Mouse (Mus musculus) lung, embryonic 16.5 days (tissue): ENCODE measurements around the gene Cers3. TPM values are rescaled to one million over a fixed set of nuclear protein-coding genes. Genes with fewer than 3 reads are reported as not detected.
A peak's percentile ranks its signal among the peaks of the same experiment; 100 is the strongest.

Experiments
- ATAC-seq: fragments of 200-750 bp; cut with Nextera tagmentation; 2 replicates; pipeline ENCODE4 v1.8.0; 2017; ENCODE audit warnings: low read depth, mild to moderate bottlenecking, moderate library complexity
- H3K27ac ChIP-seq: fragments of 300-500 bp; sonication (generic); 2 replicates; pipeline ENCODE4 v1.5.1; 2014; ENCODE audit warnings: mild to moderate bottlenecking, control low read depth, low read length
- H3K27me3 ChIP-seq: fragments of 300-500 bp; sonication (generic); 2 replicates; pipeline ENCODE4 v1.6.1; 2014; ENCODE audit warnings: low read depth, low read length, mixed read lengths; ENCODE audit not compliant: control insufficient read depth, insufficient read depth
- H3K36me3 ChIP-seq: fragments of 300-500 bp; sonication (generic); 2 replicates; pipeline ENCODE4 v1.6.1; 2014; ENCODE audit warnings: low read length; ENCODE audit not compliant: control insufficient read depth, insufficient read depth
- H3K4me1 ChIP-seq: fragments of 300-500 bp; sonication (generic); replicated peaks from 2 replicates; pipeline ENCODE4 v1.6.1; 2014; ENCODE audit warnings: low read length, mixed read lengths; ENCODE audit not compliant: control insufficient read depth, insufficient read depth
- H3K4me2 ChIP-seq: fragments of 300-500 bp; sonication (generic); 2 replicates; pipeline ENCODE4 v1.6.1; 2014; ENCODE audit warnings: low read depth, low read length, control low read depth
- H3K4me3 ChIP-seq: fragments of 300-500 bp; sonication (generic); 2 replicates; pipeline ENCODE4 v1.5.1; 2014; ENCODE audit warnings: mild to moderate bottlenecking, low read length, control low read depth
- H3K9ac ChIP-seq: fragments of 300-500 bp; sonication (generic); 2 replicates; pipeline ENCODE4 v1.6.1; 2014; ENCODE audit warnings: low read length, control low read depth
- H3K9me3 ChIP-seq: fragments of 300-500 bp; sonication (generic); 2 replicates; pipeline ENCODE4 v1.6.1; 2016; ENCODE audit warnings: low read length; ENCODE audit not compliant: control insufficient read depth
- WGBS: fragments of 180-500 bp; shearing (Covaris S2); extraction: QIAGEN DNeasy Blood & Tissue Kit; methylation state at CpG from one replicate; pipeline ENCODE4 v1.1.7; 2014; 5-methylcytosine and 5-hydroxymethylcytosine counted together
- polyA plus RNA-seq: library from polyadenylated mRNA; unstranded; fragments of >200 nt; fragmentation: Nextera tagmentation; extraction: Ambion mirVana; gene quantifications from 2 replicates; pipeline ENCODE4 v1.2.1, GENCODE M21; 2015

Cers3 gene
- 5.4 and 6.0 TPM in 2 replicates for polyA plus RNA-seq

- Histone ChIP-seq H3K9me3 (no peaks in the 10 kb centered on the region), H3K4me3 (peak within 1 kb of the TSS; percentile 3), H3K27ac (peak within 1 kb of the TSS; percentile 4; the same call in 1 of the 2 replicates), H3K36me3 (no peaks in the 10 kb centered on the region), H3K4me2 (peak within 1 kb of the TSS; percentile 47), H3K27me3 (no peaks in the 10 kb centered on the region), H3K4me1 (peaks cover 2% of the 10 kb centered on the region), H3K9ac (0 out of 2 replicates have a peak within 1 kb of the TSS, but pooled peaks have one; percentile 10)
- WGBS, result 47% methylated on average over 9 of the region's 9 CpGs
- peak; percentile 82 for ATAC-seq
Measured at GRCm38 (mm10) chr7:66743377-66743781, at the start of gene Cers3. Gene Cers3, plus strand, starts transcription at chr7:66743504.

- Histone ChIP-seq H3K9me3 (no peaks in the 10 kb centered on the region), H3K27ac (peak overlapping the region; percentile 37; the same call in 1 of the 2 replicates), H3K4me1 (peaks cover 11% of the 10 kb centered on the region; the same call in 1 of the 2 replicates), H3K36me3 (no peaks in the 10 kb centered on the region), H3K27me3 (no peaks in the 10 kb centered on the region), H3K4me3 (no peak overlapping the region), H3K4me2 (no peak overlapping the region), H3K9ac (no peak overlapping the region)
- 33% methylated on average over 7 of the region's 7 CpGs for WGBS
- no peak for ATAC-seq
Measured at GRCm38 (mm10) chr7:66694467-66694866, 48.8 kb upstream of the Cers3 start.

GRCm38 (mm10) chr7:66702721-66703120 is 40.6 kb upstream of the Cers3 start:
- Histone ChIP-seq H3K27ac (no peak overlapping the region), H3K4me1 (no peaks in the 10 kb centered on the region), H3K9me3 (no peaks in the 10 kb centered on the region), H3K9ac (no peak overlapping the region), H3K36me3 (peaks cover 2% of the 10 kb centered on the region; the same call in 1 of the 2 replicates), H3K4me2 (no peak overlapping the region), H3K27me3 (no peaks in the 10 kb centered on the region), H3K4me3 (no peak overlapping the region)
- no peak for ATAC-seq
- WGBS, result 82% methylated on average over 7 of the region's 7 CpGs

GRCm38 (mm10) chr7:66704631-66705030 is 38.7 kb upstream of the Cers3 start:
- Histone ChIP-seq H3K9me3 (no peaks in the 10 kb centered on the region), H3K4me3 (no peak overlapping the region), H3K36me3 (peaks cover 5% of the 10 kb centered on the region; the same call in 1 of the 2 replicates), H3K4me2 (no peak overlapping the region), H3K9ac (no peak overlapping the region), H3K27ac (no peak overlapping the region), H3K27me3 (no peaks in the 10 kb centered on the region), H3K4me1 (no peaks in the 10 kb centered on the region)
- no peak for ATAC-seq
- WGBS, result 89% methylated on average over 3 of the region's 3 CpGs

GRCm38 (mm10) chr7:66711166-66711565 is 32.1 kb upstream of the Cers3 start:
- Histone ChIP-seq H3K9me3 (no peaks in the 10 kb centered on the region), H3K27me3 (no peaks in the 10 kb centered on the region), H3K36me3 (peaks cover 15% of the 10 kb centered on the region), H3K4me2 (no peak overlapping the region), H3K4me1 (0 out of 2 replicates have a peak, but pooled peaks cover 2% of the 10 kb centered on the region), H3K27ac (no peak overlapping the region), H3K9ac (0 out of 2 replicates have a peak overlapping the region, but pooled peaks have one; percentile 5), H3K4me3 (no peak overlapping the region)
- ATAC-seq, result no peak
- 23% methylated on average over 2 of the region's 2 CpGs for WGBS

GRCm38 (mm10) chr7:66724514-66724913 is 18.8 kb upstream of the Cers3 start:
- H3K27ac ChIP-seq, result no peak overlapping the region
- ATAC-seq, result no peak
- no peaks in the 10 kb centered on the region for H3K27me3 ChIP-seq
- no peak overlapping the region for H3K9ac ChIP-seq
- H3K4me3 ChIP-seq, result no peak overlapping the region
- no peaks in the 10 kb centered on the region for H3K9me3 ChIP-seq
- no peaks in the 10 kb centered on the region for H3K36me3 ChIP-seq
- 88% methylated on average over 4 of the region's 4 CpGs for WGBS
- no peak overlapping the region for H3K4me2 ChIP-seq
- H3K4me1 ChIP-seq, result no peaks in the 10 kb centered on the region

GRCm38 (mm10) chr7:66724954-66725353 is 18.4 kb upstream of the Cers3 start:
- ATAC-seq, result no peak
- WGBS, result 83% methylated on average over 6 of the region's 6 CpGs
- Histone ChIP-seq H3K36me3 (no peaks in the 10 kb centered on the region), H3K4me1 (no peaks in the 10 kb centered on the region), H3K27me3 (no peaks in the 10 kb centered on the region), H3K4me3 (no peak overlapping the region), H3K9ac (no peak overlapping the region), H3K4me2 (no peak overlapping the region), H3K27ac (no peak overlapping the region), H3K9me3 (no peaks in the 10 kb centered on the region)

GRCm38 (mm10) chr7:66728072-66728471 is 15.2 kb upstream of the Cers3 start:
- 89% methylated on average over 6 of the region's 6 CpGs for WGBS
- Histone ChIP-seq H3K36me3 (no peaks in the 10 kb centered on the region), H3K4me2 (no peak overlapping the region), H3K27ac (no peak overlapping the region), H3K9ac (no peak overlapping the region), H3K4me1 (no peaks in the 10 kb centered on the region), H3K4me3 (no peak overlapping the region), H3K27me3 (no peaks in the 10 kb centered on the region), H3K9me3 (no peaks in the 10 kb centered on the region)
- no peak for ATAC-seq

GRCm38 (mm10) chr7:66729232-66729631 is 14.1 kb upstream of the Cers3 start:
- Histone ChIP-seq H3K27me3 (no peaks in the 10 kb centered on the region), H3K4me3 (no peak overlapping the region), H3K9me3 (no peaks in the 10 kb centered on the region), H3K27ac (no peak overlapping the region), H3K36me3 (no peaks in the 10 kb centered on the region), H3K4me1 (no peaks in the 10 kb centered on the region), H3K9ac (no peak overlapping the region), H3K4me2 (no peak overlapping the region)
- no peak for ATAC-seq
- 86% methylated on average over 2 of the region's 2 CpGs for WGBS

GRCm38 (mm10) chr7:66733431-66733830 is 9.9 kb upstream of the Cers3 start:
- no peak for ATAC-seq
- WGBS, result 92% methylated on average over 17 of the region's 17 CpGs
- Histone ChIP-seq H3K27ac (no peak overlapping the region), H3K9ac (no peak overlapping the region), H3K27me3 (no peaks in the 10 kb centered on the region), H3K4me3 (no peak overlapping the region), H3K36me3 (no peaks in the 10 kb centered on the region), H3K9me3 (no peaks in the 10 kb centered on the region), H3K4me2 (no peak overlapping the region), H3K4me1 (no peaks in the 10 kb centered on the region)
